Mouse (Mus musculus) cortical plate, adult 2 months (tissue): ENCODE measurements around the gene Prnp.

Experiments
- CTCF ChIP-seq: fragments of 200-500 bp; IDR thresholded peaks from 2 replicates; pipeline ENCODE4 v1.5.1; 2011; ENCODE audit warnings: mild to moderate bottlenecking, control low read depth, low read length; ENCODE audit not compliant: insufficient read depth; ENCODE audit errors: extremely low read depth
- POLR2A ChIP-seq: fragments of 200-500 bp; IDR thresholded peaks from 2 replicates; pipeline ENCODE4 v1.6.1; 2011; ENCODE audit warnings: mild to moderate bottlenecking, low read length, control low read depth; ENCODE audit not compliant: insufficient read depth; ENCODE audit errors: extremely low read depth

GRCm38 (mm10) chr2:131908351-131908861 lies 1.3 kb upstream of the Prnp start:
- TF ChIP-seq POLR2A: no peak
- no peak for TF ChIP-seq CTCF
